In genomic region chr1:91931196-91931595, GRCm38 (mm10) we compare ENCODE assay signal across 13 mouse cellular contexts.
"Had no signal": no experiment of that assay in that cellular context is flagged by ENCODE, and none has a peak within 500 bp of the region (broad histone marks: within the 10 kb centered on the region; RNA-seq: fewer than 3 reads in every experiment).

No protein-coding gene starts in this region.

- H3K4me2 ChIP-seq: limb, embryonic 15.5 days; liver, embryonic 12.5 days; lung, embryonic 14.5 days; neural tube, embryonic 15.5 days had no signal

- H3K9me3 ChIP-seq: limb, embryonic 15.5 days; liver, embryonic 12.5 days; neural tube, embryonic 15.5 days had no signal

- ATAC-seq: intestine, embryonic 16.5 days; liver, embryonic 12.5 days had no signal

- H3K27ac ChIP-seq: limb, embryonic 15.5 days; liver, embryonic 12.5 days; neural tube, embryonic 15.5 days had no signal

- H3K9ac ChIP-seq: limb, embryonic 15.5 days; liver, embryonic 12.5 days; lung, embryonic 14.5 days; neural tube, embryonic 15.5 days had no signal

- DNase-seq: layer of hippocampus, adult 9-11 months; layer of hippocampus, postnatal 36 days; lung, embryonic 14.5 days; midbrain, embryonic 14.5 days; right cerebral cortex, adult 18-20 months; right cerebral cortex, postnatal 25 days; thymus, adult 18-20 months; thymus, postnatal 14 days had no signal

- H3K27me3 ChIP-seq: limb, embryonic 15.5 days; liver, embryonic 12.5 days; neural tube, embryonic 15.5 days had no signal

- H3K4me3 ChIP-seq: limb, embryonic 15.5 days; liver, embryonic 12.5 days; myocyte; neural tube, embryonic 15.5 days had no signal

- H3K4me1 ChIP-seq: liver, embryonic 12.5 days; neural tube, embryonic 15.5 days had no signal
